ENCODE assay signal across 8 mouse cellular contexts in the genomic region with DNA sequence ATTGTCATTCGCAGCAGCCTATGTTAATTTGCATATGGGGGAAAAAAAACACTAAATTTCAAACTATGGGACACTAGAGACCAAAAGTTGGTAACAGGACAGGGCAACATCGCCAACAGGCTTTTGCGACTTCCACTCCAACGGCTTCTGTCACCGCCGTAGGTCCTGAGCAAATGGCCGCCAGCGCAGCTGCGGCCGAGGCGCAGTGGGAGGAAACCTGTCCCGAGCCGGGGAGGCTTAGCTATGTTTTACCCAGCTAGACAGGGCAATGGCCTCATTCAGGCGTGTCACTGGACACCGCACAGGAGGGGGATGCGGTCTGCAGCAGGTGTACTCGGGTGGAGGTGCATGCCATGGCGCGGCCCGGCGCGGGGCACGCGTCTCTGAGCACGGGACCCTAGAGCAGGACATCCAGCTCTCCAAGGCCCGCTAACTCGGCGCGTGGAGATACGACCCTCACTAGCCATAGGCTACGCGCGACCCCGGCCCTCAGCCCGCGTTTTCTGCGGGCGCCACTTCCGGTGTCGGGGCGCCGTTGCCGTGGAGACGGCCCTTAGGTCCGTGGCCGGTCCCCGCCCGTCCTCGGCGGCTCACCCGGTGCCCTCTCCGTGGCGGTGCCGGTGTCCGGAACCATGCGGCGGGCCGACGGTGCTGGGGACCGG. TPM values are rescaled to one million over a fixed set of nuclear protein-coding genes. Genes with fewer than 3 reads are reported as not detected.
DNase-seq lines count a peak whose midpoint lies in the region; ATAC-seq and TF ChIP-seq lines count a peak whose summit lies in the region.

No protein-coding gene starts in this region.

- WGBS in heart, embryonic 14.5 days: under 1% methylated on average over 60 of the region's 60 CpGs
- WGBS in embryonic facial prominence, embryonic 15.5 days: under 1% methylated on average over 60 of the region's 60 CpGs
- WGBS in intestine, embryonic 14.5 days: under 1% methylated on average over 51 of the region's 60 CpGs
- under 1% methylated on average over 52 of the region's 60 CpGs for WGBS in stomach, postnatal 0 days

- TF ChIP-seq EP300 in stomach, postnatal 0 days (optimal IDR thresholded peaks at IDR 0.05): no peak

- peak overlapping the region; percentile 80 to 85 for H3K4me3 ChIP-seq in heart, embryonic 14.5 days (ENCODE audit: control insufficient read depth in 1 of 2, insufficient read depth in 1 of 2, low read depth in 1 of 2, low read length in 2 of 2)
- peak overlapping the region; percentile 89 for H3K4me3 ChIP-seq in embryonic facial prominence, embryonic 15.5 days (replicated peaks)
- peak overlapping the region; percentile 81 for H3K4me3 ChIP-seq in intestine, embryonic 14.5 days (ENCODE audit: low read depth, low read length)
- peak overlapping the region; percentile 100 for H3K4me3 ChIP-seq in megakaryocyte, embryonic 14.5 days (replicated peaks)
- H3K4me3 ChIP-seq in stomach, postnatal 0 days (ENCODE audit: low read depth, low read length): peak overlapping the region; percentile 80

- H3K9ac ChIP-seq in heart, embryonic 14.5 days (ENCODE audit: low read length): peak overlapping the region; percentile 94
- H3K9ac ChIP-seq in embryonic facial prominence, embryonic 15.5 days: peak overlapping the region; percentile 75
- H3K9ac ChIP-seq in intestine, embryonic 14.5 days (ENCODE audit: low read length): peak overlapping the region; percentile 75
- peak overlapping the region; percentile 88 for H3K9ac ChIP-seq in stomach, postnatal 0 days (ENCODE audit: low read length)

- H3K9me3 ChIP-seq in heart, embryonic 14.5 days (ENCODE audit: control insufficient read depth, low read length): no peaks in the 10 kb centered on the region
- no peaks in the 10 kb centered on the region for H3K9me3 ChIP-seq in embryonic facial prominence, embryonic 15.5 days (replicated peaks)
- no peaks in the 10 kb centered on the region for H3K9me3 ChIP-seq in intestine, embryonic 14.5 days (ENCODE audit: control insufficient read depth, low read length)
- H3K9me3 ChIP-seq in megakaryocyte, embryonic 14.5 days: no peaks in the 10 kb centered on the region
- no peaks in the 10 kb centered on the region for H3K9me3 ChIP-seq in stomach, postnatal 0 days (ENCODE audit: control insufficient read depth, low read length)

- peak overlapping the region; percentile 86 for H3K4me2 ChIP-seq in heart, embryonic 14.5 days (ENCODE audit: low read length)
- H3K4me2 ChIP-seq in embryonic facial prominence, embryonic 15.5 days (replicated peaks): peak overlapping the region; percentile 88
- peak overlapping the region; percentile 82 for H3K4me2 ChIP-seq in intestine, embryonic 14.5 days (ENCODE audit: low read length)
- peak overlapping the region; percentile 81 for H3K4me2 ChIP-seq in stomach, postnatal 0 days (replicated peaks; ENCODE audit: low read depth)

- H3K27me3 ChIP-seq in heart, embryonic 14.5 days (ENCODE audit: control insufficient read depth, insufficient read depth, low read length): no peaks in the 10 kb centered on the region
- H3K27me3 ChIP-seq in embryonic facial prominence, embryonic 15.5 days: no peaks in the 10 kb centered on the region
- H3K27me3 ChIP-seq in intestine, embryonic 14.5 days (replicated peaks; ENCODE audit: control insufficient read depth, insufficient read depth, low read length): no peaks in the 10 kb centered on the region
- H3K27me3 ChIP-seq in megakaryocyte, embryonic 14.5 days (replicated peaks): no peaks in the 10 kb centered on the region
- H3K27me3 ChIP-seq in stomach, postnatal 0 days (ENCODE audit: control insufficient read depth, insufficient read depth, low read length): no peaks in the 10 kb centered on the region

- intact Hi-C loops in heart, postnatal 25 days (cut with DNase I): loop anchor here (2.0 to 5.0 kb wide), 2 partner anchors 17 to 297 kb away; partner anchors contain the start of gene Nacc2

- peak; percentile 64 for ATAC-seq in heart, embryonic 14.5 days (ENCODE audit: insufficient number of reproducible peaks, insufficient read depth, low FRiP score, low read depth)
- ATAC-seq in embryonic facial prominence, embryonic 15.5 days (ENCODE audit: insufficient number of reproducible peaks, low FRiP score, low TSS enrichment, low read depth): peak; percentile 63
- ATAC-seq in intestine, embryonic 14.5 days (replicated peaks; ENCODE audit: low FRiP score, low TSS enrichment, low read depth): peak; percentile 76
- peak; percentile 73 for ATAC-seq in stomach, postnatal 0 days (ENCODE audit: low FRiP score, low TSS enrichment)

- H3K4me1 ChIP-seq in heart, embryonic 14.5 days (ENCODE audit: control insufficient read depth in 2 of 2, insufficient read depth in 2 of 2, low read length in 2 of 2): peaks cover 11 to 23% of the 10 kb centered on the region in 2 experiments
- H3K4me1 ChIP-seq in embryonic facial prominence, embryonic 15.5 days: peaks cover 24% of the 10 kb centered on the region
- peaks cover 18% of the 10 kb centered on the region for H3K4me1 ChIP-seq in intestine, embryonic 14.5 days (replicated peaks; ENCODE audit: control insufficient read depth, insufficient read depth, low read length)
- H3K4me1 ChIP-seq in megakaryocyte, embryonic 14.5 days: peaks cover 75% of the 10 kb centered on the region
- H3K4me1 ChIP-seq in stomach, postnatal 0 days (replicated peaks; ENCODE audit: control insufficient read depth, insufficient read depth): peaks cover 7% of the 10 kb centered on the region; the same call in 1 of the 2 replicates

- H3K27ac ChIP-seq in heart, embryonic 14.5 days (replicated peaks in 1 of 2; ENCODE audit: control insufficient read depth in 1 of 2, insufficient read depth in 1 of 2, low read depth in 2 of 2, low read length in 2 of 2): peak overlapping the region; percentile 82 to 94
- peak overlapping the region; percentile 93 for H3K27ac ChIP-seq in embryonic facial prominence, embryonic 15.5 days (replicated peaks)
- H3K27ac ChIP-seq in intestine, embryonic 14.5 days (ENCODE audit: low read depth): peak overlapping the region; percentile 90
- peak overlapping the region; percentile 91 for H3K27ac ChIP-seq in stomach, postnatal 0 days (replicated peaks)

- TF ChIP-seq CTCF in stomach, postnatal 0 days (IDR thresholded peaks at IDR 0.05; ENCODE audit: low read depth): no peak

- no peak for DNase-seq in heart, postnatal 25 days (ENCODE audit: low spot score)
- DNase-seq in MEL-GATA-1-ER (ENCODE audit: extremely low read depth, low read depth): peak; percentile 47
- no peak for DNase-seq in intestine, embryonic 14.5 days (ENCODE audit: low spot score)
- no peak for DNase-seq in stomach, postnatal 0 days (ENCODE audit: low spot score)
- DNase-seq in thymus, postnatal 25 days: no peak

- peaks cover 28% of the 10 kb centered on the region for H3K36me3 ChIP-seq in heart, embryonic 14.5 days (ENCODE audit: control insufficient read depth, insufficient read depth, low read length)
- peaks cover 24% of the 10 kb centered on the region for H3K36me3 ChIP-seq in embryonic facial prominence, embryonic 15.5 days
- H3K36me3 ChIP-seq in intestine, embryonic 14.5 days (ENCODE audit: control insufficient read depth, insufficient read depth, low read length): peaks cover 14% of the 10 kb centered on the region
- H3K36me3 ChIP-seq in megakaryocyte, embryonic 14.5 days (replicated peaks; ENCODE audit: low read length): peaks cover 52% of the 10 kb centered on the region
- peaks cover 2% of the 10 kb centered on the region; the same call in 1 of the 2 replicates for H3K36me3 ChIP-seq in stomach, postnatal 0 days (ENCODE audit: control insufficient read depth, insufficient read depth, low read length)

RNA-seq across cellular contexts. Expression of gene Nacc2, which starts 16.7 kb away (rescaled TPM):
- 6.2 and 6.9 TPM in 2 replicates for polyA plus RNA-seq in heart, embryonic 14.5 days (2014; fragmentation: Nextera tagmentation; extraction: Ambion mirVana)
- total RNA-seq in heart, postnatal 25 days (2021): 10 to 100 TPM; 25.5 to 28.9 TPM
- 7.9 and 9.0 TPM in 2 replicates for polyA plus RNA-seq in embryonic facial prominence, embryonic 15.5 days (2015; fragmentation: Nextera tagmentation; extraction: Ambion mirVana)
- 11.3 and 13.2 TPM in 2 replicates for polyA plus RNA-seq in intestine, embryonic 14.5 days (2014; fragmentation: Nextera tagmentation; extraction: Ambion mirVana)
- polyA plus RNA-seq in megakaryocyte, embryonic 14.5 days (2012; ENCODE audit: insufficient read depth, low replicate concordance): 63.1 and 124 TPM in 2 replicates
- polyA plus RNA-seq in stomach, postnatal 0 days (2015; fragmentation: Nextera tagmentation; extraction: Ambion mirVana): 12.6 and 13.3 TPM in 2 replicates
